Mouse (Mus musculus) bone marrow macrophage, adult 2 months (primary cell): ENCODE data around the gene Icam4.

ENCODE experiments used
- CTCF ChIP-seq: IDR thresholded peaks from 2 replicates; pipeline ENCODE4 v1.5.1; 2012; ENCODE audit warnings: low read depth, mild to moderate bottlenecking, low read length, moderate library complexity
- POLR2A ChIP-seq: IDR thresholded peaks from 2 replicates; pipeline ENCODE4 v1.6.1; 2012; ENCODE audit warnings: mild to moderate bottlenecking, low read depth, low read length, borderline replicate concordance

GRCm38 (mm10) chr9:20991587-20991986 is 37.6 kb upstream of the Icam4 start:
- TF ChIP-seq POLR2A (no peak), CTCF (no peak)
